Mouse (Mus musculus): ENCODE measurements around the gene Dmwd. TPM values are rescaled to one million over a fixed set of nuclear protein-coding genes. Genes with fewer than 3 reads are reported as not detected.
"Not testable (repeated sequence)": the region's sequence is repeated elsewhere in the genome, so short reads cannot be mapped to it uniquely, and the experiment has no call there.

The Dmwd gene
- polyA plus RNA-seq, 1 experiment from 2014 or later, result 3.6 TPM

DNA sequence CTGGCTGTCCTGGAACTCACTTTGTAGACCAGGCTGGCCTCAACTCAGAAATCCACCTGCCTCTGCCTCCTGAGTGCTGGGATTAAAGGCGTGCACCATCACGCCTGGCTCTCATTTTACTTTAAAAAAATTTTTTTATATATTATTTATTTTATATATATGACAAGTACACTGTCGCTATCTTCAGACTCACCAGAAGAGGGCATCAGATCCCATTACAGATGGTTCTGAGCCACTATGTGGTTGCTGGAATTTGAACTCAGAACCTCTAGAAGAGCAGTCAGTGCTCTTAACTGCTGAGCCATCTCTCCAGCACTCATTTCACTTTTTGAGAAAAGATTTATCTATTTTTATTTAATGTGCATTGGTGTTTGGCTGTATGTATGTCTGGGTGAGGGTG lies 5.0 kb upstream of the Dmwd start:
- H3K4me3 ChIP-seq (replicated peaks); H3K36me3 ChIP-seq (replicated peaks); H3K27ac ChIP-seq (replicated peaks); H3K4me2 ChIP-seq; ATAC-seq (ENCODE audit: insufficient read depth); H3K9ac ChIP-seq; H3K9me3 ChIP-seq (replicated peaks): not testable (repeated sequence)
- WGBS (ENCODE audit: insufficient replicate concordance), result 37% methylated on average over 3 of the region's 3 CpGs
- Histone ChIP-seq H3K4me1 (replicated peaks) (peaks cover 17% of the 10 kb centered on the region), H3K27me3 (peaks cover 64% of the 10 kb centered on the region)

DNA sequence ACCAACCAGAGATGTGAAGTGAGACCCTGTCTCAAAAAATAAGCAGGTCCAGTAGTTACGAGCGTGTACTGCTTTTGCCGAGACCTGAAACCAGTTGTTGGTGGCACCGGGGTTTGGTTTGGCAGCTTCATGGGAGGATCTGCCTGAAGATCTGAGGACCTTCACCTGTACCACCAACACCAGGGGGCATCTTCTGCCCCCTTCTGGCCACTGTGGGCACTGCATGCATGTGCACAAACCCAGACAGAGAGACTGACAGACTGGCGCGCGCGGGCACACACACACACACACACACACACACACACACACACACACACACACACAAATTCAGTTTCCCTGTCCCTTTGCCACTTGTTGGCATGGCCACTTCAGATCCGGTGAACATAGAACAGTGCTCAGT lies 2.5 kb upstream of the Dmwd start:
- Histone ChIP-seq H3K36me3 (replicated peaks) (peaks cover 4% of the 10 kb centered on the region; the same call in 1 of the 2 replicates), H3K9me3 (replicated peaks) (no peaks in the 10 kb centered on the region), H3K4me2 (no peak overlapping the region), H3K4me1 (replicated peaks) (peaks cover 35% of the 10 kb centered on the region), H3K27ac (replicated peaks) (no peak overlapping the region), H3K27me3 (peaks cover 43% of the 10 kb centered on the region), H3K4me3 (replicated peaks) (no peak overlapping the region), H3K9ac (no peak overlapping the region)
- no peak for ATAC-seq (ENCODE audit: insufficient read depth)
- 76% methylated on average over 9 of the region's 9 CpGs for WGBS (ENCODE audit: insufficient replicate concordance)

DNA sequence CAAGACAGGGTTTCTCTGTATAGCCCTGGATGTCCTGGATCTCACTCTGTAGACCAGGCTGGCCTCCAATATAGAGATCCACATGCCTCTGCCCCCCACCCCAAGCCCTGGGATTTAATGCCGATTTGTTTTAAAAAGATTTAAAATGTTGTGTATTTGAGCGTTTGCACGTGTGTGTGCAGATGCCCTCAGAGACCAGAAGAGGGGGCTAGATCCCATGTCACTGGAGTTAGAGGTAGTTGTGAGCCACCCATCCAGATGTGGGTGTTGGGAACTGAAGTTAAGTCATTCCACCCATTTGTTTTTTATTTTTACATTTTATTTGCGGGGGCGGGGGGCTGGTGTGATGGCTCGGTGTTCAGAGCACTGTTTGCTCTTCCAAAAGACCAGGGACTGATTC lies 1.5 kb upstream of the Dmwd start:
- H3K4me1 ChIP-seq (replicated peaks), result peaks cover 37% of the 10 kb centered on the region
- no peak for ATAC-seq (ENCODE audit: insufficient read depth)
- WGBS (ENCODE audit: insufficient replicate concordance), result 86% methylated on average over 6 of the region's 6 CpGs

DNA sequence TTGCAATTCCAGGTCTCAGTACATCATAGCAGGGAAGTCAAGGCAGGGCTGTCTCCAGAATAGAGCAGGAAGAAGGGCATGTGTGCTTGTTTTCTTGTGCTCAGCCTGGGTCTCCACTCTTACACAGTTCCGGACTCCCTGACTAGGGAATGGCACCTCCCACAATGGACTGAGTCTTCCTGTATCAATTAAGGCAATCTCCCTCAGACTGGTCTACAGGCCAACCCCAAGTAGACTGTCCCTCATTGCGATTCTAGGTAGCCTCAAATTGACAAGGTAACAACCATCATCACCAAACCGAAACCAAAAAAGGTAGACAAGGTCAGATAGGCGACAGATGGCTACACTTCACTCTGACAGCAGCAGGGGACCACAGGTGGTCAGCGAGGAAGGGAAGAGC lies 796 bp upstream of the Dmwd start:
- Histone ChIP-seq H3K27ac (replicated peaks) (peak overlapping the region; percentile 41; the same call in 1 of the 2 replicates), H3K4me3 (replicated peaks) (peak overlapping the region; percentile 82), H3K27me3 (peaks cover 48% of the 10 kb centered on the region), H3K36me3 (replicated peaks) (peaks cover 10% of the 10 kb centered on the region), H3K9me3 (replicated peaks) (no peaks in the 10 kb centered on the region), H3K4me2 (peak overlapping the region; percentile 92), H3K9ac (peak overlapping the region; percentile 76), H3K4me1 (replicated peaks) (peaks cover 37% of the 10 kb centered on the region)
- 48% methylated on average over 5 of the region's 5 CpGs for WGBS (ENCODE audit: insufficient replicate concordance)
- ATAC-seq (ENCODE audit: insufficient read depth), result no peak

More for the DNA sequence above, 1.5 kb upstream of the Dmwd start:
- Histone ChIP-seq H3K9ac (no peak overlapping the region), H3K9me3 (replicated peaks) (no peaks in the 10 kb centered on the region), H3K4me2 (no peak overlapping the region), H3K36me3 (replicated peaks) (peaks cover 4% of the 10 kb centered on the region; the same call in 1 of the 2 replicates), H3K27me3 (peaks cover 47% of the 10 kb centered on the region), H3K27ac (replicated peaks) (no peak overlapping the region), H3K4me3 (replicated peaks) (no peak overlapping the region)

DNA sequence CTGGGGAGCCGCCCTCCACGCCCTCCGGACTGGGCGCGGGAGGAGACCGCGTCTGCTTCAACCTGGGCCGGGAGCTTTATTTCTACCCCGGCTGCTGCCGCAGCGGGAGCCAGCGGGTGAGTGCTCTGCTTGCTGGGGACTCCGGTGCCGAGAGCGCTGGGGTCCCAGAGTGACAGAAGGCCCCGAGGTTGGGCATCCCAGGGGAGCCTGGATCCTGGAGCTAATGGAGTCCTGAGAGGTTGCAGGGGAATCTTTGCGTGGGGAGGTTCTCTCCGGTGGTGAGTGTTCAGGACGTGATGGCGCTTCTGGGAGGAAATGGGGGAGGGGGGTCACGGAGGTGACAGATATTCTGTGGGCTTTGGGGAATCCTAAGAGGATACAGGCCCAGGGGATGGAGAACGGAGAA lies 562 bp downstream of the Dmwd start:
- H3K27me3 ChIP-seq, result peaks cover 52% of the 10 kb centered on the region
- H3K9me3 ChIP-seq (replicated peaks), result no peaks in the 10 kb centered on the region
- peak overlapping the region; percentile 81 for H3K27ac ChIP-seq (replicated peaks)
- no peak for ATAC-seq (ENCODE audit: insufficient read depth)
- under 1% methylated on average over 22 of the region's 22 CpGs for WGBS (ENCODE audit: insufficient replicate concordance)
- H3K36me3 ChIP-seq (replicated peaks), result peaks cover 24% of the 10 kb centered on the region
- H3K4me1 ChIP-seq (replicated peaks), result peaks cover 37% of the 10 kb centered on the region
- peak overlapping the region; percentile 82 for H3K4me3 ChIP-seq (replicated peaks)
- peak overlapping the region; percentile 92 for H3K4me2 ChIP-seq
- peak overlapping the region; percentile 76 for H3K9ac ChIP-seq

DNA sequence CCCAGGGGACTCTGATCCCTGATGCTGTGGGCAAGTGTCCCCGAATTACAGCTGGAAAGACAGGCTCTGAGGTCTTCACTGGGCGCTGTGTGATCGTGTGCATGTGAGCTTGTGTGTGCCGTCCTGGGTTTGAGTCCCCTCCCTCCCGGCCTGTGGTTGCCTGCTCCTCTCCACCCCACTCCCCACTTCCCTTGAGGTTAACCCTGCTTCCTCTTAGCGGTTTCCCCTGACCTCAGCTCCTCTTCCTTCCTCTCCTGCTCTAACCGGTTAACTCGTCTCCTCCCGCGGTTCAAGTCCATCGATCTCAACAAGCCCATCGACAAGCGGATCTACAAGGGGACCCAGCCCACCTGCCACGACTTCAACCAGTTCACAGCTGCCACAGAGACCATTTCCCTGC lies 1.7 kb downstream of the Dmwd start:
- H3K4me2 ChIP-seq, result peak overlapping the region; percentile 92
- H3K27me3 ChIP-seq, result peaks cover 55% of the 10 kb centered on the region
- no peaks in the 10 kb centered on the region for H3K9me3 ChIP-seq (replicated peaks)
- 21% methylated on average over 14 of the region's 14 CpGs for WGBS (ENCODE audit: insufficient replicate concordance)
- no peak overlapping the region for H3K9ac ChIP-seq
- peaks cover 34% of the 10 kb centered on the region for H3K36me3 ChIP-seq (replicated peaks)
- ATAC-seq (ENCODE audit: insufficient read depth), result no peak
- no peak overlapping the region for H3K27ac ChIP-seq (replicated peaks)
- H3K4me3 ChIP-seq (replicated peaks), result peak overlapping the region; percentile 82
- peaks cover 45% of the 10 kb centered on the region for H3K4me1 ChIP-seq (replicated peaks)

DNA sequence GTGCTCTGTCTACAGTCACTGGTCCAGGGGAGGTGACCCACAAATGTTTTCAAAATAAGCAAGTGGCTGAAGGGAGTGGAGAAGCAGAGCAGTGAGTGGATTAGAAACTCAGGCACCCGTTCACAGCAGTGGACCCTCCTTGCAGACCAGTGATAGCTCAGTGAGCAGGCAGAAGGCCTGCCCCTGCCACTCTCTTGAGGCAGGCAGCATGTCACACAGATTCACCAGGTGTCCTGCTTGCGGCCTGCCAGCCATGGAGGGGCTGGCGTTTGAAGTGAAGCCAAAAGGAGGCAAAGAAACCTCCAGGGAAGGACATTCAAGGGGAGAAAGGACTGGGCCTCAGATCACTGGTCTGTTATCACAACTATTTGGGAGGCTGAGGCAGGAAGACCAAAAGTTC lies 2.7 kb downstream of the Dmwd start:
- Histone ChIP-seq H3K27me3 (peaks cover 53% of the 10 kb centered on the region), H3K36me3 (replicated peaks) (peaks cover 34% of the 10 kb centered on the region), H3K4me3 (replicated peaks) (no peak overlapping the region), H3K27ac (replicated peaks) (no peak overlapping the region), H3K4me2 (no peak overlapping the region), H3K9ac (no peak overlapping the region), H3K4me1 (replicated peaks) (peaks cover 54% of the 10 kb centered on the region), H3K9me3 (replicated peaks) (no peaks in the 10 kb centered on the region)
- no peak for ATAC-seq (ENCODE audit: insufficient read depth)
- 61% methylated on average over 3 of the region's 3 CpGs for WGBS (ENCODE audit: insufficient replicate concordance)

DNA sequence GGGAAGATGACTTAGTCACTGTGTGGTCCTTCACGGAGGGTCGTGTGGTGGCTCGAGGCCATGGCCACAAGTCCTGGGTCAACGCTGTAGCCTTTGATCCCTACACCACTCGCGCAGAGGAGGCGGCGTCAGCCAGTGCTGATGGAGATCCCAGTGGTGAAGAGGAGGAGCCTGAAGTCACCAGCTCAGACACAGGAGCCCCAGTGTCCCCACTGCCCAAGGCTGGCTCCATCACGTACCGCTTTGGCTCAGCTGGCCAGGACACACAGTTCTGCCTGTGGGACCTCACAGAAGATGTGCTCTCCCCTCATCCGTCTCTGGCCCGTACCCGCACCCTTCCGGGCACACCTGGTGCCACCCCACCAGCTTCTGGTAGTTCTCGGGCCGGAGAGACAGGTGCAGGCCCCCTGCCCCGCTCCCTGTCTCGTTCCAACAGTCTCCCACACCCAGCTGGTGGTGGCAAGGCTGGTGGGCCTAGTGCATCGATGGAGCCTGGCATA lies 4.5 kb downstream of the Dmwd start:
- Histone ChIP-seq H3K4me3 (replicated peaks) (no peak overlapping the region), H3K4me1 (replicated peaks) (peaks cover 63% of the 10 kb centered on the region), H3K27ac (replicated peaks) (no peak overlapping the region), H3K4me2 (no peak overlapping the region), H3K36me3 (replicated peaks) (peaks cover 34% of the 10 kb centered on the region), H3K9me3 (replicated peaks) (no peaks in the 10 kb centered on the region), H3K27me3 (peaks cover 52% of the 10 kb centered on the region), H3K9ac (no peak overlapping the region)
- WGBS (ENCODE audit: insufficient replicate concordance), result 80% methylated on average over 19 of the region's 19 CpGs
- no peak for ATAC-seq (ENCODE audit: insufficient read depth)

DNA sequence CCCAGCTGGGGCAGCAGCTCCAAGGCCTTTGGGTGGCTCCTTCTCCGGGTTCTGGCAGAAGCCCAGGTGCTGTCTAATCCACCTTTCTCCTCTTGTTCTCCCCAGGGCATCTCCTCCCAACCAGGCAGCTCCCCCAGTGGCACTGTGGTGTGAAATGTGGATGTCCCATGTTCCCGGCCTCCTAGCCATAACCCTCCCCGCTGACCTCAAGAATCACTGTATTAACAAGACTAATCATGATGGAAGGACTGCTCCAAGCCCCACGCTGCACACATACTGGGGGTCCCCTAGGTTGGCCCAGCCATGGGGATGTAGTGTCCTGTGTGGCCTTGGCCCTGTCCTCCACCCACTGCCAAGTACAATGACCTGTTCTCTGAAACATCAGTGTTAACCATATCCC lies 6.1 kb downstream of the Dmwd start:
- no peak for ATAC-seq (ENCODE audit: insufficient read depth)
- H3K9me3 ChIP-seq (replicated peaks), result no peaks in the 10 kb centered on the region
- no peak overlapping the region for H3K9ac ChIP-seq
- no peak overlapping the region for H3K4me2 ChIP-seq
- H3K27me3 ChIP-seq, result peaks cover 69% of the 10 kb centered on the region
- H3K4me3 ChIP-seq (replicated peaks), result no peak overlapping the region
- no peak overlapping the region for H3K27ac ChIP-seq (replicated peaks)
- WGBS (ENCODE audit: insufficient replicate concordance), result 75% methylated on average over 4 of the region's 4 CpGs
- H3K4me1 ChIP-seq (replicated peaks), result peaks cover 65% of the 10 kb centered on the region
- peaks cover 34% of the 10 kb centered on the region for H3K36me3 ChIP-seq (replicated peaks)

DNA sequence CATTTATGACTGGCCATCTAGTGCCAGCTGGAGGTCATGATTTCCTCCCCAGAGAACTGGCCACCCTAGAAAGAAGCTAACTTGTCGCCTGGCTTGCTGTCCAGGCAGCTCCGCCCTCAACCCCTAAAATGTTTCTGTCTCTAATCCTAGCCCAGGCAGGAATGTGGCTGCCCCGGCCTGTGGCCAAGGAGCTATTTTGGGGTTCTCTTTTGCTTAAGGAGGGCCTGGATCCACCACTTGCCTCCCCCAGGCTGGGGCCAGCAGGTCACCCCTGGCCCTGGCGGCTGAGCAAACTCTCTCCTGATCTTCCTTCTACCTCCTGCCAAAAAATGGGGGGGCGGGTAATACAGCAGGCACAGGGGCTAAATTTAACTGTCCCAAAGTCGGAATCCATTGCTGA lies 7.1 kb downstream of the Dmwd start:
- 62% methylated on average over 6 of the region's 6 CpGs for WGBS (ENCODE audit: insufficient replicate concordance)
- Histone ChIP-seq H3K9ac (no peak overlapping the region), H3K4me2 (no peak overlapping the region), H3K4me1 (replicated peaks) (peaks cover 64% of the 10 kb centered on the region), H3K27ac (replicated peaks) (no peak overlapping the region), H3K27me3 (peaks cover 78% of the 10 kb centered on the region), H3K9me3 (replicated peaks) (no peaks in the 10 kb centered on the region), H3K36me3 (replicated peaks) (peaks cover 32% of the 10 kb centered on the region), H3K4me3 (replicated peaks) (no peak overlapping the region)
- ATAC-seq (ENCODE audit: insufficient read depth), result no peak

DNA sequence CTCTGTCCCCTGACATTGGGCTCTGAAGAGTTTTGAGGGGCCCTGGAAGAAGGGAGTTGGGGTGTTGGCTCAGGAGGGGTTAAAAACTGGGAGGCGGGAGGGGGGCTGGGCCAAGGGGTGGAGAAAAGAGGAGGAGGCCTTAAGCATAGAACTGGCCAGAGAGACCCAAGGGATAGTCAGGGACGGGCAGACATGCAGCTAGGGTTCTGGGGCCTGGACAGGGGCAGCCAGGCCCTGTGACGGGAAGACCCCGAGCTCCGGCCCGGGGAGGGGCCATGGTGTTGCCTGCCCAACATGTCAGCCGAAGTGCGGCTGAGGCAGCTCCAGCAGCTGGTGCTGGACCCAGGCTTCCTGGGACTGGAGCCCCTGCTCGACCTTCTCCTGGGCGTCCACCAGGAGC lies 7.7 kb downstream of the Dmwd start, which contains the start of gene Dmpk:
Gene Dmpk, plus strand, starts transcription at position 149 of the 400 bp plus-strand sequence.
- Histone ChIP-seq H3K4me3 (replicated peaks) (peak within 1 kb of the TSS; percentile 23), H3K9me3 (replicated peaks) (no peaks in the 10 kb centered on the region), H3K9ac (no peak within 1 kb of the TSS), H3K4me2 (peak within 1 kb of the TSS; percentile 37), H3K36me3 (replicated peaks) (peaks cover 30% of the 10 kb centered on the region), H3K27me3 (peaks cover 84% of the 10 kb centered on the region), H3K4me1 (replicated peaks) (peaks cover 61% of the 10 kb centered on the region), H3K27ac (replicated peaks) (0 out of 2 replicates have a peak within 1 kb of the TSS, but pooled peaks have one; percentile 33)
- peak; percentile 29; the same call in 1 of the 2 replicates for ATAC-seq (ENCODE audit: insufficient read depth)
- 53% methylated on average over 10 of the region's 10 CpGs for WGBS (ENCODE audit: insufficient replicate concordance)

DNA sequence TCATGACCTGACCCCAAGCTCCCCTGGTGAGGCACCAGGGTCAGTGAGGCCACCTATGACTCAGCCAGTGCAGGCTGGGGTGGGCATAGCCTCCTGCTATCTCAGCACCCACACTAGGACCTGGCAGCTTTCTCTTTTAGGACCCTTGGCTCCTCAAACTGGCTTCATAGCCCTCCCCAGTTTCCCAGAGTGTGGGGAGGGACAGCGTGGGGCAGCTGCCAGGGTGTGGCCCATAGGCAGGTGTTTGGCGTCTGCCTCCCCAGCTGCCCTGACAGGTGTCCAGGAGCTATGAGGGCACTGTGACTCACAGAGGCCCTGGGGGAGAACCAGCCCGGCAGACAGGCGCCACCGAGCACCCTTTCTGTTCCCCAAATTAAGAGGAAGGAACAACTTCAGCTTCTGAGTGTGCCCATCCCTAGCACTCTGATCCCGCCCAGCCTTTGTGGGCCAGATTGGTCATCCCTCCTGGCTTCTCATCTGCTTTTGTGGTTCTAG lies 8.3 kb downstream of the Dmwd start:
- Histone ChIP-seq H3K27me3 (peaks cover 87% of the 10 kb centered on the region), H3K36me3 (replicated peaks) (peaks cover 30% of the 10 kb centered on the region), H3K27ac (replicated peaks) (no peak overlapping the region), H3K4me3 (replicated peaks) (peak overlapping the region; percentile 23; the same call in 1 of the 2 replicates), H3K4me2 (peak overlapping the region; percentile 37; the same call in 1 of the 2 replicates), H3K9ac (no peak overlapping the region), H3K9me3 (replicated peaks) (no peaks in the 10 kb centered on the region), H3K4me1 (replicated peaks) (peaks cover 59% of the 10 kb centered on the region)
- ATAC-seq (ENCODE audit: insufficient read depth), result no peak
- 23% methylated on average over 6 of the region's 6 CpGs for WGBS (ENCODE audit: insufficient replicate concordance)

Data from liver, embryonic 15.5 days (tissue).